Mouse (Mus musculus) hematopoietic stem cell, adult 5-6 weeks (primary cell): ENCODE measurements around the gene Mogat2. TPM values are rescaled to one million over a fixed set of nuclear protein-coding genes. Genes with fewer than 3 reads are reported as not detected.

Experiments used
- ATAC-seq, 2 experiments: fragments of 125-278 bp in 1 of 2; replicated peaks in 1 of 2; 2 replicates each; pipeline ENCODE4 v1.8.0; 2016 to 2017; ENCODE audit warnings: inconsistent platforms in 2 of 2, mild to moderate bottlenecking in 2 of 2, moderate number of reproducible peaks in 2 of 2, low read depth in 1 of 2, moderate TSS enrichment in 1 of 2; ENCODE audit not compliant: low FRiP score in 2 of 2, poor library complexity in 2 of 2, severe bottlenecking in 2 of 2, insufficient read depth in 1 of 2, low TSS enrichment in 1 of 2
- total RNA-seq: library from RNA; stranded (forward); fragments of 172-1452, 232-1000 nt; gene quantifications from 2 replicates; pipeline ENCODE4 v1.2.3, GENCODE M21; 2017

Mogat2 gene
- total RNA-seq, result 0.84 and 3.6 TPM in 2 replicates

- peak; percentile 37 to 66; a peak in 3 of 4 replicates for ATAC-seq
Measured at GRCm38 (mm10) chr7:99238417-99238816, at the start of gene Mogat2. TSS of gene Mogat2 (minus strand) at chr7:99238619.

- no peak for ATAC-seq
Measured at GRCm38 (mm10) chr7:99287287-99287686, 48.9 kb upstream of the Mogat2 start.

GRCm38 (mm10) chr7:99279586-99279985, 41.2 kb upstream of the Mogat2 start:
- no peak for ATAC-seq

GRCm38 (mm10) chr7:99278309-99278708, 39.9 kb upstream of the Mogat2 start:
- ATAC-seq, result peak; percentile 53 to 65; a peak in 3 of 4 replicates

GRCm38 (mm10) chr7:99276679-99277078, 38.3 kb upstream of the Mogat2 start:
- no peak for ATAC-seq

- no peak for ATAC-seq
Measured at GRCm38 (mm10) chr7:99275131-99275530, 36.7 kb upstream of the Mogat2 start.

GRCm38 (mm10) chr7:99271630-99272029, 33.2 kb upstream of the Mogat2 start:
- ATAC-seq, result no peak

- no peak for ATAC-seq
Measured at GRCm38 (mm10) chr7:99268951-99269945, 30.8 kb upstream of the Mogat2 start.

GRCm38 (mm10) chr7:99268506-99268900, 30.1 kb upstream of the Mogat2 start:
- ATAC-seq, result no peak

- ATAC-seq, result peak in 1 of 2 experiments; percentile 29; a peak in 2 of 4 replicates
Measured at GRCm38 (mm10) chr7:99267897-99268505, 29.6 kb upstream of the Mogat2 start.

- peak in 1 of 2 experiments; percentile 22; a peak in 1 of 4 replicates for ATAC-seq
Measured at GRCm38 (mm10) chr7:99267251-99267896, 29.0 kb upstream of the Mogat2 start, which contains the start of gene Map6. TSS of gene Map6 (plus strand) at chr7:99267447.

GRCm38 (mm10) chr7:99264597-99264996, 26.2 kb upstream of the Mogat2 start:
- ATAC-seq, result no peak

- no peak for ATAC-seq
Measured at GRCm38 (mm10) chr7:99263509-99263908, 25.1 kb upstream of the Mogat2 start.

- ATAC-seq, result no peak
Measured at GRCm38 (mm10) chr7:99261900-99262299, 23.5 kb upstream of the Mogat2 start.

GRCm38 (mm10) chr7:99255006-99255405, 16.6 kb upstream of the Mogat2 start:
- ATAC-seq, result no peak

- no peak for ATAC-seq
Measured at GRCm38 (mm10) chr7:99250386-99250785, 12.0 kb upstream of the Mogat2 start.

- peak; percentile 62 to 74; a peak in 3 of 4 replicates for ATAC-seq
Measured at GRCm38 (mm10) chr7:99249582-99249911, 11.1 kb upstream of the Mogat2 start.
